Mouse (Mus musculus) lung, postnatal 0 days (tissue): Measurements from ENCODE around the gene Ttll5. TPM values are rescaled to one million over a fixed set of nuclear protein-coding genes. Genes with fewer than 3 reads are reported as not detected.

Source experiments
- ATAC-seq: fragments of 200-750 bp; cut with Nextera tagmentation; 2 replicates; pipeline ENCODE4 v1.8.0; 2017; ENCODE audit warnings: moderate library complexity
- DNase-seq: peaks from one replicate; pipeline ENCODE4 v3.0.0-alpha.2; 2016; ENCODE audit warnings: low spot score
- H3K27ac ChIP-seq: fragments of 300-500 bp; sonication (generic); 2 replicates; pipeline ENCODE4 v1.5.1; 2014; ENCODE audit warnings: antibody characterized with exemption, mild to moderate bottlenecking, low read length, mixed read lengths
- H3K27me3 ChIP-seq: fragments of 300-500 bp; sonication (generic); replicated peaks from 2 replicates; pipeline ENCODE4 v1.6.1; 2014; ENCODE audit warnings: low read length, mixed read lengths; ENCODE audit not compliant: insufficient read depth
- H3K36me3 ChIP-seq: fragments of 300-500 bp; sonication (generic); 2 replicates; pipeline ENCODE4 v1.6.1; 2014; ENCODE audit warnings: low read length, mixed read lengths; ENCODE audit not compliant: insufficient read depth
- H3K4me1 ChIP-seq: fragments of 300-500 bp; sonication (generic); 2 replicates; pipeline ENCODE4 v1.6.1; 2014; ENCODE audit warnings: antibody characterized with exemption, low read depth, low read length, mixed read lengths; ENCODE audit not compliant: insufficient read depth
- H3K4me2 ChIP-seq: fragments of 300-500 bp; sonication (generic); replicated peaks from 2 replicates; pipeline ENCODE4 v1.6.1; 2014; ENCODE audit warnings: low read depth, mild to moderate bottlenecking, low read length, moderate library complexity, mixed read lengths
- H3K4me3 ChIP-seq: fragments of 300-500 bp; sonication (generic); 2 replicates; pipeline ENCODE4 v1.5.1; 2014; ENCODE audit warnings: low read depth, low read length
- H3K9ac ChIP-seq: fragments of 300-500 bp; sonication (generic); replicated peaks from 2 replicates; pipeline ENCODE4 v1.6.1; 2014; ENCODE audit warnings: low read depth, mild to moderate bottlenecking
- H3K9me3 ChIP-seq: fragments of 300-500 bp; sonication (generic); 2 replicates; pipeline ENCODE4 v1.6.1; 2016; ENCODE audit warnings: low read length, mixed read lengths
- CTCF ChIP-seq: IDR thresholded peaks from 2 replicates; pipeline ENCODE4 v1.5.1; 2016; ENCODE audit warnings: antibody characterized with exemption, mild to moderate bottlenecking
- EP300 ChIP-seq: IDR thresholded peaks from 2 replicates; pipeline ENCODE4 v1.6.1; 2016; ENCODE audit warnings: antibody characterized with exemption, mild to moderate bottlenecking, control low read depth
- WGBS: fragments of 180-500 bp; shearing (Covaris S2); extraction: QIAGEN DNeasy Blood & Tissue Kit; methylation state at CpG from one replicate; pipeline ENCODE4 v1.1.7; 2014; 5-methylcytosine and 5-hydroxymethylcytosine counted together
- polyA plus RNA-seq: library from polyadenylated mRNA; unstranded; fragments of >200 nt; fragmentation: Nextera tagmentation; extraction: Ambion mirVana; gene quantifications from 2 replicates; pipeline ENCODE4 v1.2.1, GENCODE M21; 2015

Ttll5 gene
- polyA plus RNA-seq, 1 experiment from 2014 or later: 4.9 TPM

GRCm38 (mm10) chr12:86094075-86094474 is 269.6 kb downstream of the Ttll5 start:
- H3K9me3 ChIP-seq: no peaks in the 10 kb centered on the region
- no peaks in the 10 kb centered on the region for H3K27me3 ChIP-seq
- WGBS: 70% methylated on average over 4 of the region's 4 CpGs
- ATAC-seq (no peak), DNase-seq (no peak)
- H3K4me2 ChIP-seq: no peak overlapping the region
- no peak for TF ChIP-seq EP300
- no peak for TF ChIP-seq CTCF
- no peak overlapping the region for H3K9ac ChIP-seq
- no peaks in the 10 kb centered on the region for H3K4me1 ChIP-seq
- H3K27ac ChIP-seq: no peak overlapping the region
- no peaks in the 10 kb centered on the region for H3K36me3 ChIP-seq
- H3K4me3 ChIP-seq: no peak overlapping the region

- no peak for ATAC-seq
- Histone ChIP-seq H3K4me1 (no peaks in the 10 kb centered on the region), H3K9ac (no peak overlapping the region), H3K4me2 (no peak overlapping the region), H3K27me3 (no peaks in the 10 kb centered on the region), H3K9me3 (no peaks in the 10 kb centered on the region), H3K4me3 (no peak overlapping the region), H3K36me3 (no peaks in the 10 kb centered on the region), H3K27ac (no peak overlapping the region)
- WGBS: 62% methylated on average over 4 of the region's 4 CpGs
- no peak for TF ChIP-seq CTCF
- no peak for TF ChIP-seq EP300
- DNase-seq: peak; percentile 60
Observed at GRCm38 (mm10) chr12:86095806-86096205, 271.3 kb downstream of the Ttll5 start.

- Histone ChIP-seq H3K4me3 (no peak overlapping the region), H3K9me3 (no peaks in the 10 kb centered on the region), H3K36me3 (no peaks in the 10 kb centered on the region), H3K4me1 (no peaks in the 10 kb centered on the region), H3K9ac (no peak overlapping the region), H3K4me2 (no peak overlapping the region), H3K27me3 (no peaks in the 10 kb centered on the region), H3K27ac (no peak overlapping the region)
- ATAC-seq (peak; percentile 75), DNase-seq (peak; percentile 16)
- WGBS: 74% methylated on average over 11 of the region's 11 CpGs
- TF ChIP-seq CTCF (no peak), EP300 (peak; percentile 36; the same call in 1 of the 2 replicates)
Observed at GRCm38 (mm10) chr12:86097781-86098180, 273.3 kb downstream of the Ttll5 start.

- H3K9ac ChIP-seq: no peak overlapping the region
- no peak overlapping the region for H3K4me2 ChIP-seq
- H3K36me3 ChIP-seq: 0 out of 2 replicates have a peak, but pooled peaks cover 1% of the 10 kb centered on the region
- TF ChIP-seq CTCF: no peak
- no peak for TF ChIP-seq EP300
- no peak for DNase-seq
- ATAC-seq: no peak
- H3K4me3 ChIP-seq: no peak overlapping the region
- no peak overlapping the region for H3K27ac ChIP-seq
- 91% methylated on average over 3 of the region's 3 CpGs for WGBS
- peaks cover 6% of the 10 kb centered on the region; the same call in 1 of the 2 replicates for H3K4me1 ChIP-seq
- no peaks in the 10 kb centered on the region for H3K27me3 ChIP-seq
- no peaks in the 10 kb centered on the region for H3K9me3 ChIP-seq
Observed at GRCm38 (mm10) chr12:86100711-86101110, 276.3 kb downstream of the Ttll5 start.

- ATAC-seq (no peak), DNase-seq (no peak)
- Histone ChIP-seq H3K36me3 (0 out of 2 replicates have a peak, but pooled peaks cover 3% of the 10 kb centered on the region), H3K27me3 (no peaks in the 10 kb centered on the region), H3K4me3 (no peak overlapping the region), H3K9me3 (no peaks in the 10 kb centered on the region), H3K27ac (no peak overlapping the region), H3K9ac (no peak overlapping the region), H3K4me1 (peaks cover 6% of the 10 kb centered on the region; the same call in 1 of the 2 replicates), H3K4me2 (no peak overlapping the region)
- TF ChIP-seq CTCF: no peak
- TF ChIP-seq EP300: no peak
- WGBS: 78% methylated on average over 8 of the region's 8 CpGs
Observed at GRCm38 (mm10) chr12:86102686-86103085, 278.2 kb downstream of the Ttll5 start.

- H3K36me3 ChIP-seq: 0 out of 2 replicates have a peak, but pooled peaks cover 3% of the 10 kb centered on the region
- DNase-seq: peak; percentile 31
- no peak overlapping the region for H3K4me3 ChIP-seq
- no peaks in the 10 kb centered on the region for H3K27me3 ChIP-seq
- peak overlapping the region; percentile 72 for H3K27ac ChIP-seq
- 37% methylated on average over 11 of the region's 11 CpGs for whole genome bisulfite sequencing
- TF ChIP-seq EP300 (no peak; the same call in 1 of the 2 replicates), CTCF (no peak)
- ATAC-seq: peak; percentile 32; the same call in 1 of the 2 replicates
- no peak overlapping the region for H3K9ac ChIP-seq
- H3K4me1 ChIP-seq: peaks cover 6% of the 10 kb centered on the region; the same call in 1 of the 2 replicates
- H3K9me3 ChIP-seq: no peaks in the 10 kb centered on the region
- no peak overlapping the region for H3K4me2 ChIP-seq
Observed at GRCm38 (mm10) chr12:86103391-86103790, 278.9 kb downstream of the Ttll5 start.
